Mouse (Mus musculus): ENCODE results near the gene Dusp21. TPM values are rescaled to one million over a fixed set of nuclear protein-coding genes. Genes with fewer than 3 reads are reported as not detected.

The Dusp21 gene
- total RNA-seq (2021): not detected

DNA sequence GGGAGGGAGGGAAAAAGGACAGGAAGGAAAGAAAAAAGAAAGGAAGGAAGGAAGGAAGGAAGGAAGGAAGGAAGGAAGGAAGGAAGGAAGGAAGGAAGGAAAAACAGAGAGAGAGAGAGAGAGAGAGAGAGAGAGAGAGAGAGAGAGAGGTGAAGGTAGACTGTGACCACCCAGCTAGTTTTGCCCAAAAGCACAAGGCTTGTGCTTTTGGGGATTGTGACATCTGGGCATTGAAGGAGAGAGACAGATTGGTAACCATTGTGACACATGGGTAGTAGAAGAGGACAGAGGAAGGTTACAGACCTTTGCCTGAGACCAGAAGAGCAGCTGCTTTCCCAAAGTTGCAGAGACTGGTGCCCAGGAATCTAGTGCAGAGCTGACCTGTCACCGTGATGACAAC is at the start of gene Dusp21:
Gene Dusp21 (plus strand): TSS at position 301 of the 400 bp plus-strand sequence.
- no peak for DNase-seq (ENCODE audit: low spot score in 2 of 2)
- intact Hi-C loops (cut with DNase I): no loop called here

DNA sequence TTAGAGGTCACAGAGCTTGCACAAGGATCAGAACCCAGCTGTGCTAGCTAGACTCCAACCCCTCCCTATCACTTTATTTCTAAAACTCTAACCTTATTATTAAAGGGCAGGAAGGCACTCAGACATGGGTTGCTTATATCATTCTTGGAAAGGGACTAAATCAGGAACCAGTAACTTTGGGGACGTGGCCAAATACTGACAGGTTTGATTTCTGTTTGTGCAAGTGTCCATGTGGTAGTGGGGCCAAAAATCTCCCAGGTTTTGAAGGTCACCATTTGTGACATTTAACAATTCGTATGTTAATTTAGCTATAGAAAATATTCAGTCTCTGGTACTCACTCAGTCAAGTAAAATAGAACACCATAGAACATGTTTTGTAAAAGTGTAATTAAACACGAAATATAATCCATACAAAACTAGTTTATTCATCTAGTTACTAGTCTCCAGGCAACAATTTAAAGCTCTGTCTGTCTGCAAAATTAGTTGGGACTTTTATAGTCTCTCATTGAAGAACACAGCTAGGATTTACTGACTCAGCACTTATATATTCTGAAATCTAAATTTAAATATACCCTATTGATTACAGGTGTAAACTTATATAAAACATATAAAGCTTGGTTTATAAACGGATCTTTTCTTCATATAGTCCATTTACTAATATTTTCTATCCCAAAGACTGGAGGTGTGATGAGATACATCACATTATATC is 15.2 kb downstream of the Dusp21 start:
- no peak for DNase-seq (ENCODE audit: low spot score in 2 of 2)
- intact Hi-C loops (cut with DNase I): loop anchor here (2.0 to 5.0 kb wide), 3 partner anchors 91 to 1264 kb away; no protein-coding TSS in a partner anchor

DNA sequence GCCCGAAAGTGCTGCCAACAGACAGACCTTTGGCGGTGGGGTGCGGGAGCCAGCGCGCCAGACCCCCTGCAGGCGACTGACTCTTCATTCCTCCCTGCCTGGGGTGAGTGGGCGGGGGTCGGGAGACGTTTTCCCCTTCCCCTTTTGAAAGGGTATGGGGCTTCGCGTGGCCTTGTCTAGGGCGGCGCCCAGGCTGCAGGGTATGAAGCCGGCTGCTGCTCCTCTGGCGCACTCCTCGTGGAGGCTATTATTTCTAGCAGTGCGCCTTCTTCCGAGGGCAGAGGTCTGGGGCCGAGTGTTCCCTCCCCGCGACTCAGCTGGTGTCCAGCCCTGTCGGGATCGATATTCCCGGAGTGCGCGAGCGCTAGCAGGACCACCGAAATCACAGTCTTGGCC is 16.1 kb downstream of the Dusp21 start:
- no peak for DNase-seq (ENCODE audit: low spot score in 2 of 2)
- intact Hi-C loops (cut with DNase I): loop anchor here (1.0 to 5.0 kb wide), 4 partner anchors 91 to 1264 kb away; no protein-coding TSS in a partner anchor

DNA sequence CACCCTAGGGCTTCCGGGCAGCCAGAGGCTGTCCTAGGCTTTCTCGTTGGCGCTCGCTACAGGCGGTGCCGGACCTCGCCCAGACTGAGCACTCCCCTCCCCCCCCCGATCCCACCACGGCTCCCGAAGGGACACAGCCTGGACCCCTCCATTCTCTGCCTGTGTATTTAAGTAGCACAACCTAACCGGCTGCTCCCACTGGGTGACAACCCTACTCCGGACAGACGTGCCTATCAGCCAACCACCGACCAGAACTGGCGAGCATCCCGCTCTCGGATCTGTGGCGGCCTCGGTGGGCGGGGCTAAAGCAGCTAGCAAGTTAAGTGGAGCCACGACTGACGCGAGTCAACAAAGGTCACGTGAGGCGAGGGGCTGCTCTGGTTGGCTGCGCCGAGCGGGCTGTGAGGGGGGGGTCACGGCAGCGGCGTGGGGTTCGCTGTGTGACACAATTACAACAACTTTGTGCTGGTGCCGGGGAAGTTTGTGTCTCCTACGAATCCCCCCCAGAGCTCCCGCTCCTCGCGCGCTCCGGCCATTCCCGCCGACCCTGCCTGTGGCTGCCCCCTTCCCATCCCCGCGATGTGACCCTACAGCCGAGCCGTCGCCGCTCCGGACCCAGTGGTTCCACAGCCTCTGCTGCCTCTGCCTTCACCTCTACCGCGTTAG is 16.7 kb downstream of the Dusp21 start, which contains the start of gene Kdm6a:
Gene Kdm6a (plus strand): TSS at position 384 of the 666 bp plus-strand sequence.
- intact Hi-C loops (cut with DNase I): loop anchor here (1.0 to 5.0 kb wide), 3 partner anchors 90 to 1265 kb away; no protein-coding TSS in a partner anchor
- peak; percentile 99 to 100 for DNase-seq (ENCODE audit: low spot score in 2 of 2)

DNA sequence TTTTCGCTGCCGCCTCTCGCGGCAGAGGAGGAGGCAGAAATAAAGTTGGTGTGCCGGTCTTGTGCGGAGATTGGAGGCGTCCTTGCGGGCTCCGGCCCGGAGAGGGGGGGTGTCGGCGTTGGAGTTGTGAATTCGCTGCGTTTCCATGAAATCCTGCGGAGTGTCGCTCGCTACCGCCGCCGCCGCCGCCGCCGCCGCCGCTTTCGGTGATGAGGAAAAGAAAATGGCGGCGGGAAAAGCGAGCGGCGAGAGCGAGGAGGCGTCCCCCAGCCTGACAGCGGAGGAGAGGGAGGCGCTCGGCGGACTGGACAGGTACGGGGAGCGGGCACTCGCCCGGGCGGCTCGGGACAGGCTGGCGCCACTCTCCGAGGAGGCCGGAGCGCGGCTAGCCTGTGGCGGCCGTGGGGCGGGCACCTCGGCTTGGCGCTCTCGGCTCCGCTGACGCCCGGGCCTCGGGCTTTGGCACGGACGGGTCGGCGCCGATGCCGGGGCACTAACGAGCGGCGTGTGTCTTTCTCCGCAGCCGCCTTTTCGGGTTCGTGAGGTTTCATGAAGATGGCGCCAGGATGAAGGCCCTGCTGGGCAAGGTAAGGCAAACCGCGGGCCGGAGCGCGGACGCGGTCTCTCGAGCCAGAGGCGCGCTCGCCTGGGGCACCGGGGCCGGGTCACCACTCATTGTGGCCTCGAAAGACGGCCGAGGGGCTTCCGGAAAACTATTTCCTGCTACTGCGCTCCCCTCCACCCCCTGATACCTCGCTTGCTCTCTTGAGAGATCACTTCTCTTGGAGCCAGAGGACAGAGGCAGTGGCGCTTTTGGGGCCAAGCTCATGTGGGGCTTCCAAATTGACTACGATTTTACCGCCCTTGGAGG is 17.4 kb downstream of the Dusp21 start:
- intact Hi-C loops (cut with DNase I): loop anchor here (1.0 to 5.0 kb wide), 3 partner anchors 89 to 1266 kb away; no protein-coding TSS in a partner anchor
- DNase-seq (ENCODE audit: low spot score in 2 of 2): peak; percentile 30 to 70

DNA sequence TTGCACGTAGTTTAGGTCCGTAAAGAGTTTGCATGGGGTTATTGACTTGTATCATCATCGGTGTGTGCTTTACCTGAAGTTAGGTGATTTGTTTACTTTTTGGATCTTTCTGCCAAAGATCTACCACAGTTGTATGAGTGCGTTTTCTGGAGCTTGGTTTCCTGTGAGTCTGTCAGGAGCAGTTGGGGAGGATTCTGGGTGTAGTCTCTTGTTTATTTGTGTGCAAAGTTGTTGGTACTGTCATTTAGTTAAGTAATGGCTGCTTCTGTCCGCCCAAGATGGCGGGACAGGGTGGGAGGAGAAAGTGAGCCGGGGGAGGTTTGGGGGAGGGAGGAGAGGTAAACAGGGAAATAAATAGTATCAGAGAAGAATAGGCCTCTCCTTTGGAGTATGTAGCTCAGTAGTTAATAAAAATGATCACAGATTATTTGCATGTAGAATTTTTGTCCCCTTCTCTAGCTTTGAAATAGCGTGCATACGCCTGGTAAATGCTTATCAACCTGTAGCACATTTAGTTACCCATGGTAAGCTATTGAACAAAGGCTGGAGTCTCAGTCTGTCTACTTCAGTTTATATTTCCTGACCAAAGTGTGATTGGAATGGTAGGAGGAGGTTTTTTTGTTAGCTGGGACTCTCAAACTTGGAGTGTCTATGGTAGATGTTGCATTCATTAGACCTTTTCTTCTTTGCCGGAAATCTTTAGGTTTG is 18.4 kb downstream of the Dusp21 start:
- intact Hi-C loops (cut with DNase I): loop anchor here (5.0 kb wide), 2 partner anchors 88 to 1267 kb away; no protein-coding TSS in a partner anchor
- DNase-seq (ENCODE audit: low spot score in 2 of 2): peak in 1 of 2 experiments; percentile 4

DNA sequence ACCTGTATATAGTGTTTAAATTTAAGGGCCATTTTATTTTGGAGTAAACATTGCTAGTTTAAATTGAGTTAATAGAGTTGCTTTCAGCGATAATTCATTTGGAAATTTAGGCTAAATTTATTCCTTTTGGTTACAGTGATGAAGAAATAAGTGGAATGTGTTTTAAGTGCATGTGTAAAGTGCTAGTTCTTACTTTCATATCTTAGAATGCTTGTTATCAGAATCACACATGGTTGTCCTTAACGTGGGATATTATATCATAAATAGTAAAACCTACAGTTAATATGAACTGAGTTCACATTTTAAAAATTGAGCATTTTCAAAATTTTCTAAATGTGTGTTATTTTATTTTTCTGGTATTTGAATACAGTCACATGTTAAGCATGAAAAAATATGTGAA is 19.5 kb downstream of the Dusp21 start:
- intact Hi-C loops (cut with DNase I): no loop called here

DNA sequence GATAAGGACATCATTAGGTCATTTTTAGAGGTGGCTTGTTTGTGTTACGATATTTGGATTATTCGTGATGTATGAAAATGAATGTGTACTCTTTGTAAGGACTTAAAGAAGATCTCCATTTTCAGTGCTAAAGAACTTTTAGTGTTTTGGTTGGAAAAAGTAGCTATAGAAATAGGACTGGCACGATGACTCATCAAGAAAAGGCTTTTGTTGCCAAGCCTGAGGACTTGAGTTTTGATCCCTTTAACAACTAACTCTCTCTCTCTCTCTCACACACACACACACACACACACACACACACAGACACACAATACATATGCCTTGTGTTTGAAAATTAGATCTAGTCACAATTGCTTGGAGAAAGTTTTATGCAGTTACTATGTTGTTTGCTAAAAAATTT is 21.3 kb downstream of the Dusp21 start:
- intact Hi-C loops (cut with DNase I): no loop called here
- no peak for DNase-seq (ENCODE audit: low spot score in 2 of 2)

More for the DNA sequence above, 19.5 kb downstream of the Dusp21 start:
- no peak for DNase-seq (ENCODE audit: low spot score in 2 of 2)

DNA sequence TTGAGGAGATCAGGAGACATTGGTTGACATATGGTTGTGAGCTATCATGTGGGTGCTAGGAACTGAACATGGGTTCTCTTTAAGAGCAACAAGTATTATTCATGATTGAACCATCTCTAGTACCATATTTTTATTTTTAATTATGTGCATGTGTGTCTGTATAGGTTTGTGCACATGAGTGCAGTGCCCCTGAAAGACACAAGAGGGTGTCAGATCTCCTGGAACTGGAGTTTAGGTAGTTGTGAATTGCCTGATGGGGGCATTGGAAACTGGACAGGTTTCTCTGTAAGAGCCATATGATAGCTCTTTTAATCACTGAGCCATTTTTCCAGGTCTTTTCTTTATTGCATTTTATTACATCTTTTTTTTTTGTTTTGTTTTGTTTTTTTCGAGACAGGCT is 23.3 kb downstream of the Dusp21 start:
- intact Hi-C loops (cut with DNase I): no loop called here
- DNase-seq (ENCODE audit: low spot score in 2 of 2): no peak

DNA sequence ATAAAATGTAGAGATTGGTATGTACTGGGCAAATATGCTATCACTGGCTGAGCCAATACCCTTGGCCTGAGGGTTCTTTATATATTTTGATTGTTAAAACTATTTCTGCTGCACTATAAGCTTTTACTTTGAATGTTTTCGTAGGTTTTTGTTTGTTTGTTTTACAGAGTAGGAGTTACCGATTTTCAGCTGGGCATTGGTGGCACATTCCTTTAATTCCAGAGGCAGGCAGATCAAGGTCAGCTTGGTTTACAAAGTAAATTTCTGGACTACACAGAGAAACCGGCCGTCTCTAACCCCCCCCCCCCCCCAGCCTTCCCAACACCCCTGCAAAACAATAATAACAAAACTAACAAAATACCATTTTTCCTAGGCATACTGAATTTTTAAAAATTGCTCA is 29.2 kb downstream of the Dusp21 start:
- intact Hi-C loops (cut with DNase I): no loop called here
- no peak for DNase-seq (ENCODE audit: low spot score in 2 of 2)

DNA sequence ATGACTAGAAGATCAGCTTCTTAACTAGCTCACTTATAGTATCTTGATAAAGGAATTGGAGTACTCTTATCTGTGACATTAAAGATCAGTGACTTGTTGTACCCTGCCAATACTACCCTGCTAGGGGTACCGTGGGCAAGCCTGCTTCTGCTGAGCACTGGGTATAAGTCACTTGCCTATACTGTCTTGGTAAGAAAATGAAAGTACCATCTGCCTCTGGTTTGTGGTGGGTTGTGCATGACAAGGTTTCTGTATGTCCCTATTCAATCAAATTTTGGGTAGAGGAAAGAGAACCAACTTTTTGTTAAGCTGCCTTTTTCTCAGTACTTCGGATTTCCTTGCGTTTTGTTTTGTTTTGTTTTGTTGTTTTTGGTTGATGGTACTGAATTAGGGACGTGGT is 32.1 kb downstream of the Dusp21 start:
- no peak for DNase-seq (ENCODE audit: low spot score in 2 of 2)
- intact Hi-C loops (cut with DNase I): no loop called here

DNA sequence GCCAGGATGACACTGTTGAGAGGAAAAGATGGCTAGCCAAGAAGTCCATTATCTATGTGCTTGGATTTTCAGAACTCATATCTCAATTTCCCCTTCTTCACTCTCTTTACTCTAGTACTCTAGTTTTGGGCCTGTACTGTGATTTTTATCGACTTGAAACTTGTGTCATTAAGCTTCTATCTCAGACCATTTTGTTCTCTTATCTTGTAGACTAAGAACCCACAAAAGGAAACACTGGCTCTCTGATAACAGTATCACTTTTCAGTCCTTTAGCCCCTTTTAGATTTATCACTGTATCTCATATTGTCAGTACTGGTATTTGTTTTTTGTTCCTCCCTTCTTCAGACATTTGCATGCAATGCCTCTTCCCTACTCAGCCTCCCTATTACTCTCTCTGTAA is 33.8 kb downstream of the Dusp21 start:
- DNase-seq (ENCODE audit: low spot score in 2 of 2): no peak
- intact Hi-C loops (cut with DNase I): no loop called here

DNA sequence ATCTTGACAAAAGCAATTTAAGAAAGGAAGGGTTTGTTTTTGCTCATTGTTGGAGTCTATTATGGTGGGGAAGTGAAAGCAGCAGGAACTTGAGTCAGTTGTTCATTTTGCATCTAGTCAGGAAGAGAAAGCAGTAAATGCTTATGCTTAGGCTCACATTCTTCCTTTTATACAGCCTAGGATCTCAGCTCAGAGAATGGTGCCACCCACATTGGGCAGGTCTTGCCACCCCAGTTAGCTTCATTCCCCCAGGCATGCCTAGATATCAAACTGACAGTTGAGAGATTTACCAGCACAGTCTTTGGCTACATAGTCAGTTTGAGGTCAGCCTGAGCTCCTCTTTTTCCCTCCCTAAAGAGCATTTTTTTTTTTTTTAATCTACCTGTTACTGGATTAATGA is 41.5 kb downstream of the Dusp21 start:
- intact Hi-C loops (cut with DNase I): no loop called here
- no peak for DNase-seq (ENCODE audit: low spot score in 2 of 2)

DNA sequence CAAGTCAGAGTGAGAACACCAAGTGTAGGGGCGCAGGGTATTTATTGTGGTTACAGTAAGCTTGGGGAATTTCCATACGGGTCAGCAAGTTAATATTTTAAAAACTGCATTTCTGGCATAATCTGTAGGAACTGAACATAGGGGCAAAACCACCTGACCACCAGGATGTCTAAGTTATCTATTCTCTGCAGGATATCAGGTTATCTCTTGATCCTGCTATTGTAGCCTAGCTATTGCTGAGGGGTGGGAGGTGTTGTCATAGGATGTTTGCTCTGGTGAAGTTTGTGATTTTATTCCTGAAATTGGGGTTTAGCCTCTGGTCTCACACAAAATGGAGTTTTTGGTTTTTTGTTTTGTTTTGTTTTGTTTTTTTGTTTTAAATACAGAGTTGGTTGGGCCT is 42.6 kb downstream of the Dusp21 start:
- intact Hi-C loops (cut with DNase I): no loop called here

More for the DNA sequence above, 42.6 kb downstream of the Dusp21 start:
- DNase-seq (ENCODE audit: low spot score in 2 of 2): no peak

Other genes with a start within 250 kb of the Dusp21 start
- gene Kdm6a, start 16.7 kb downstream of the Dusp21 start, total RNA-seq (2021): 10 to 100 TPM; 40.8 to 54.0 TPM